Mouse (Mus musculus): ENCODE data around the gene Gria4.
"Not testable (repeated sequence)": the region's sequence is repeated elsewhere in the genome, so short reads cannot be mapped to it uniquely, and the experiment has no call there.

Gria4 gene

DNA sequence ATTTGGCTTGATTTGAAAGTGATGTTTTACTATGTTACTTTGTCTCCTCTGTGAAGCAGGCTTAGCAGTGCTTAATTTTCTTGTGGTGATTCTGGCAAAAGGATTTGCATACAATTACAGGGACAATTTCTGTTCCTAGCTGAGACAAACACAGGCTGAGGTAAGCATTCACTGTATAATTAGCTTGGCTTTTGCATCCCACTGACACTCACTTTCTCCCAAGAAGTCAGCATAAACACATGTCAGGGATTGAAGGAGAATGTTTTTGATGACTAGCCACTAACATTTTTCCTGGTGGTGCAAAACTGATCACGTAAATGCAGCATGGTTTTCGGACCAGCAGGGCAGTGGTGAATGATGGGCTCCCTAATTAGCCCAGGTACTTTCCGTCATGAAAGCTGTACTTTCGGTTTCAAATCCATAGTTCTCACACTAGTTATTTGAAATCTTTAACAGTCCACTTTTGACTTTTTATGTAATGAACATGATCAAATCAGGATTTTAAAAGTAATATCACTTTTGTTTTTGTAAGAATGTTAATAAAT lies 240.5 kb downstream of the Gria4 start:
- no peak for DNase-seq (ENCODE audit: low spot score)

DNA sequence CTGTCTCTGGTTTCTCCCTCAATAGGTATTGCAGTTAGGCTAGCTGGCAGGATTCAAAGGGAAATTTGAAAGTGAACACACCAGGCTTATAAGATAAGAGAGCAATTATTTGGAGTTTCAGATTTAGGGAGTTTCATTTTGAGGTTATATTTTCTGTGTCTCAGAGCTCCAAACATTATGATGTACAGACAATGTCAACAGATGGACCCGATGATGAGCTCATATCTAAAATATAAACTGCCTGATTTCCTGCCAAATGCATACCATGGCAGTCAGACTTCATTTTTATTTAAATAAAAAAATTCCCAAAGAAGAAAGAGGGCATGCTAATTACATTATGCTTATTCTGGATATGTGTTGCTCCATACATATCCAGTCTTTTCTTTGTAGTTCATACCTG lies 256.8 kb downstream of the Gria4 start:
- DNase-seq (ENCODE audit: low spot score), result no peak

DNA sequence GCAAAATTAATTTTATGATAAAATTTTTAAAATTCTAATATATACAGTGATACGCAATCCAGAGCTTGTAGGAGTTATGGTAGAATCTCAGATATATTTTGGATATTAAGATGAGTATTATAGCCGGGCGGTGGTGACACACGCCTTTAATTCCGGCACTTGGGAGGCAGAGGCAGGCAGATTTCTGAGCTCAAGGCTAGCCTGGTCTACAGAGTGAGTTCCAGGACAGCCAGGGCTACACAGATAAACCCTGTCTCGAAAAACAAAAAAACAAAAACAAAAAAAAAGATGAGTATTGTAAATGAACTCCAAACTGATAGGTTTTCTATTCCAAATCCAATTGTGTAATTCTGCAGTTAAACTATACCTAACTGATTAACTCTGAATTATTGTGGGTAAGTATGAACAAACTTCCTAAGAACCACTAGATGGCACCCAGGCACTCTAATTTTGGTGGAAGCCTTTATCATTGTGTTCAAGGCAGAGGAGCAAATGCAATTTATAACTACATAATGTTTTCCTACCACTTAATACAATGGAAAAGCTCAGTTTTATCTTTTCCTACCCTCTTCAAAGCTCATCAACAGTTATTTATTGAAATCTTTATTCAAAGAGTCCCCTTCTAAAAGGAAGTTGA lies 259.4 kb downstream of the Gria4 start:
- DNase-seq (ENCODE audit: low spot score), result no peak

DNA sequence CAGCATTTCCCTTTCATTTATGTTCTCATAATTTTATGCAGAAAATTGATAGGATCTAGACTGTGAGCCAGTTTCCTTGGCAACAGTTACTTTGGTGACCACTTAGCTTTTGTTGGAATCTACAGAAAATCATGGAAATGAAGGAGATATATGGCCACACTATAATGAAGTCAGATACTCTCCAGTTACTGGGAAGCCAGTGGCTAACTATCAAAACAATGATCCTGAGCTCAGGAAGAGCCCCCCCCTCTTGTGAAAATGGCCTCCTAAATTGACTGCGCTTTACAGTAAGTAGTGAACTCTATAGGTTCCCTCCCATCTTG lies 281.5 kb downstream of the Gria4 start:
- peak; percentile 7 for DNase-seq (ENCODE audit: low spot score)

DNA sequence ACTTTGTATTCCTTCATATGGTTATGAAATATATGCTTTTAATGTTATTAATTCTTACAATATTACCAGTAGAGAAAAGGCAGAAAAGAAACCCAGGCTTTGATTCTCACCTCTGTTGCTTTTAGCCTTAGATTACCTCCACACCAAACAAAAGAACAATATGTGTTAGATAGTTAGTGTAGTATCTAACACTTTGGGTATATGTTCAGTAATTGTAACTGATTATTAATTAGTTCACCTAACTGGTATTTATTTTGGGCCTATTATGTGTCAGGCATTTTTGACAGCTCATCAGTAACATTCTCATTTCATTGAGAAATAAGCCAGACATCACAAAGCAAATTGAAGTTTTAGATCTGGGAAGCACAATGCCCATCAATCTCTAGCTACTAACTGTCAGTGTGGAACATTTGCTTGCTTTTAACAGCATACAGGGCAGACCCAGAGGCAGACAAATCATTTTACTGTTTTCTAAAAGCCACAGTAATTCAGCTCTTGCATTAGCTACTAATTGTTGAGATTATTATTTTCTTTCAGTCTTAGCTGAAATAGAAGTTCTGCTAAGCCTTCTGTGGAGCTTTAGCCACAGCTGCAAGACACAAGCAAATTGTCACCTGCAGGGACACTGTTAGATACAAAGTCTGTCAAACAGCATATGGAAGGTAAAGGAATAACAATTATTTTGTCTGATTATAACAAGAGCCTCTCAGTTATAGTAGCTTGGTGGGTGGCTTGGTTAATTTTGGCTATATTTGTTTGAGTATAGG lies 282.1 kb downstream of the Gria4 start:
- DNase-seq (ENCODE audit: low spot score), result peak; percentile 6

DNA sequence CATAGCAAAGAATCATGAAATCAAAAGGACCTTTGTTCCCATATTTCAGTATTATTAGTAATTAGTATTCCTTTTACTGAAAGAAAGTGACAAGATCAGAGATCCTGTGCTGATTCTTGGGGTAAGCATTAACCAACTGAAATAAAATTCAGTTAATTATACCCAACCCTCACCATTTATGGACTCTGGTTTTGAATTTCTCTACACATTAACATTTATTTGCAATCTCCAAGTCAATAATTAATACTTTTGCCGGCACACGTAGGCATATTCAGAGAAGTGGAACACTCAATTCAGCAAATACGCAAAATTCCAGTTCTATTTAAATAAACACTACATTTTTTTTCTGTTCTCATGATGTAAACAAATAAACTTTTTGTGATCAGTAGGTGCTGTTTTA lies 289.9 kb downstream of the Gria4 start:
- DNase-seq (ENCODE audit: low spot score), result no peak

DNA sequence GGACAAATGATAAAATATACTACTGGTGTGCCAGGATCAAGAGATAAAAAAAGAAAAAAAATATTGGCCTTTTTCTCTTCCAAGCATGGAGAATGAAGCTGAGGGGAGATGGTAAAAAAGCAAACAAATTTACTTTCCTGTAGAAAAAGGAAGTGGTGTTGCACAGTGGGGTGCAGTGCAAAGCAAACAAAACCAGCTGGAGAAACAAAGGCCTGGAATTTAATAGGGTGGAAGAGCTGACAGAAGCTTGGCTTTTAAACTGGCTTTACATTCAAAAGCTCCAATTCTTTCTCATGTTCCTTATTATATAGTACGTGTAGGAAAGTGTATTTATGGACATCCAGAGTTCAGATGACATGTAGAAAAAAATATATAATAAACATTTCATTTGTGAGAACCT lies 290.9 kb downstream of the Gria4 start:
- DNase-seq (ENCODE audit: low spot score), result no peak

DNA sequence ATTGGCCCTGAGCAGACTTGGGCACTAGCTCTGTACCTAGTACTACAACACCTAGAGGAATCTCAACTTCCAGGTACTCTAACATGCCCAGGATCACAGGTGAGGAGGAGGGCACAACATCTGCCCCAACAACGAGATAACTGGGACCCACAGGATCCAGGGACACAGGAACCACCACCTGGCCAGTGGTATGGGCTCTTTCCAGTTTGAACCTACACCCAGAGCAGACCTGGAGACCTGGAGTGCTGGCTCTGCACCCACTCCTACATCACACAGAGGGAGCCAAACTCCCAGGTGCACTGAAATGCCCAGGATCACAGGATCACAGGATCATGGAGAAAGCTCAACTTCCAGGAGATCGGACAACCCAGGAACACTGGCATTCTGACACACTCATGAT lies 309.6 kb downstream of the Gria4 start:
- no peak for DNase-seq (ENCODE audit: low spot score)

DNA sequence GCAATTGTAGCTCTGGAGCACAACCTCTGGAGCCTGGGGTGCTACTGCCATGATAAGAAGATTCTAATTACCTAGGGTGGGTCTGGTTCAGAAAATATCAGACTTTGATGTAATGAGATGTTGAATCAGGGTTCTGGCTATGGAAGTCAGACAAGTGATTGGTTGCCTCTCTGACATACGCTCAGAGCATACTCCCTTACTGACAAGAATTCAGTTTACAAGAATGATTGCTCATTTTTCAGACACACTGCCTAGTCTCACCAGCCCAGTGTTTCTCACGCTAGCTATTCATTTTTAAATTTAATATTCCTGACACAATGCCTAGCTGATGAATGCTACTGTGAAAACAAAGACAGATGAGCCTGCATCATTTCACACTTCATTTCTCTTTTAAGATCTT lies 311.5 kb downstream of the Gria4 start:
- no peak for DNase-seq (ENCODE audit: low spot score)

DNA sequence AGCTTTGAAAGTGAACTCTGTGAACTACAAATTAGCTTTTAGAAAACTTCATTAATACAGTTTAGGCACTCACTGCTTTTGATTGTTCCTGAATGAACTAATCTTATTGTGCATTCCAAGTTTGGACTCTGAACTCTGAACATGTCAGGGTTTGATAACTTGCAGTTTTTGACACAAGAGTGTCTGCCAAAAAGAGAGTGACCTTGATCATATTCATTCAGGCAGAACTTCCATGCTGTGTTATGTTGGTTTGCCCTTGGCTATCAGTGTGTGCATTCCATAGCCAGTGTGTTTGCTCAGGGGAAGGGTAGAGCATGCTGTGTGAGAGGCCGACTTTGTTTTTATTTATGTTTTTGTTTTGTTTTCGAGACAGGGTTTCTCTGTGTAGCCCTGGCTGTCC lies 325.2 kb downstream of the Gria4 start:
- no peak for DNase-seq (ENCODE audit: low spot score)

DNA sequence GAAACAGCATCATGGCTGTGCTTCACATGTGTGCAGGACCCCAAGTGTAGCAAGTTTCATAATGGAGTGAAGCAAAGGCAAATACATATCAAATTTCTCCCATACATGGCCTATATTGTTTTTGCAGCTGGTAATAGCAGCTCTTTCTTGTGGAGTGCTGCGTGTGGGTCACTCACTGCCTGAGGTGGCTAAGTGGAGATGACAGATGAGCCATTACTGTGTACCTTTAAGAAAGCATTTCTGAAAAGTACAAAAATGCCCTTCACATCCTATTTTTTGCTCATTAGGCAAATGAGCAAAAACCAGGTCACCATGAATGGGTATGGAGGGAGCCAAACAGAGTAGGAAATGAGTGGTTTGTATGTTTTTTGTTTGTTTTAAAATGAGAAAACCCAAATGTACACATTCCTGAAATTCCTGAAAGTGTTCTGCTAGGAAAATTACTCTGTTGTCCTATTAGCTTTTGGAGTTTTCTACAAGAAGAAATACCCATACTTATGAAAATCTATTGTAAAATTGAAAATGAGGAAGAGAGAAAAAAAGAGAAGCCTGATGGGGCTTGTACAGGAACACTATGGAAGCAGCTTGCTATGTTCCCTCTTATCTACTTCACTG lies 336.5 kb downstream of the Gria4 start:
- no peak for DNase-seq (ENCODE audit: low spot score)

DNA sequence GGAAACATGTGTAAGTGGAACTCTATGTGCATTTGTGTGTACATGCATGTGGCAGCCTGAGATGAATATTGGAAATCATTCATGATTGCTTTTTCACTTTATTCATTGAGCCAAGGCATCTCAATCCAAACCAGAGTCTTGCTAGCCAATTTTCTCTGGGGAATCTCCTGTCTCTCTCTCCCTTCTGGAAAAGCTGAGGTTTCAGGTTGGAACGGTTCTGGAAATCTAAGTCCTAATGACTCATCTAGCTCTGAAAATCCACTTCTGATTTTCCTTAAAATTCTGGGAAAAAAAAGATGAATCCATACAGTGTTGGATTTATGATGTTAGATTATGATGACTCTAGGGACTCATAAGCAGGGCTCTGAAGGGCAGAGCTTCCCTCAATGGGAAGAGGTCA lies 337.8 kb downstream of the Gria4 start:
- DNase-seq (ENCODE audit: low spot score), result no peak

DNA sequence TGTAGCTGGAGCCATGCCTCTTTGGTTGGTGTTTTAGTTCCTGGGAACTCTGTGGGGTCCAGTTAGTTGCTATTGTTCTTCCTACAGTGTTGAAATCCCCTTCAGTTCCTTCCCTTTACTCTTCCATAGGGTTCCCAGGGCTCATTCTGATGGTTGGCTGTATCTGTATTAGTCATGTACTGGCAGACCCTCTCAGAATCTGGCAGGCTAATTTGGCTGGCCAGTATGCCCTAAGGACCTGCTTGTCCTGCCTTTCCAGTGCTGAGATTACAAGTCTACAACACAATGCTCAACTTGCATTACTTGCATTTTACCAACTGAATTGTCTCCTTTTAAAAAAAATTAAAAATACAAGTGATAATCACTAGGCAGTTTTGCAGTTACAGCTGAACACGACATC lies 338.4 kb downstream of the Gria4 start:
- DNase-seq (ENCODE audit: low spot score), result no peak

DNA sequence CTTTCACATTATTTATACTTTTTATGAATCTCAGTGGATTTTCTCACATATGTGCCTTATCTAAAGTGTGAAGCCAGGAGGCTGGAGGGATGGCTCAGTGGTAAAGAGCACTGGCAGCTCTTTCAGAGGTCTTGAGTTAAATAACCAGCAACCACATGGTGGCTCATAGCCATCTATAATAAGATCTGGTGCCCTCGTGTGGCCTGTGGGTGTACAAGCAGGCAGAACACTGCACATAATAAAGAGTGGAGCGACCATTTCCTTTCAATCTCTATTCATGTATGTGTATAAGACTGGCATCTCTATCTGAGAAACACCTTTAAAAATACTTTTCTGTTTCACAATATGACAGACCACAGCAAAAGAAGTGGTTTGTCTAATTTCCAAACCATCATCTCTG lies 353.1 kb downstream of the Gria4 start:
- DNase-seq (ENCODE audit: low spot score), result no peak

DNA sequence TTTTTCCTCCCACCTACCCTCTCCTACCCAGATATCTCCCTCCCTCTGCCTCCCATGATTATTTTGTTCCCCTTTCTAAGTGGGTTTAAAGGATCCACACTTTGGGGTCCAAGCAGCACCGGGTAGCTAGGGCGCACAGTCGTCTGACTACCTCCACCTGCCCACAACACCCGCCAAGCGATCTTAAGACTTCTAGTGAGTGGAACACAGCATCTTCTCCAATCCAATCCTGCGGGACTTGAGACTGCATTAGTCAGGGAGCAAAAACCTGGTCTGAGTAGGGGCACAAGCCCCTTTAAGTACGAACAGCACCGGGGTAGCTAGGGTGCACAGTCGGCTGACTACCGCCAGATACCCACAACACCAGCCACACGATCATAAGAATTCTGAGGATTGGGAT lies 395.2 kb downstream of the Gria4 start:
- DNase-seq (ENCODE audit: low spot score), result not testable (repeated sequence)

DNA sequence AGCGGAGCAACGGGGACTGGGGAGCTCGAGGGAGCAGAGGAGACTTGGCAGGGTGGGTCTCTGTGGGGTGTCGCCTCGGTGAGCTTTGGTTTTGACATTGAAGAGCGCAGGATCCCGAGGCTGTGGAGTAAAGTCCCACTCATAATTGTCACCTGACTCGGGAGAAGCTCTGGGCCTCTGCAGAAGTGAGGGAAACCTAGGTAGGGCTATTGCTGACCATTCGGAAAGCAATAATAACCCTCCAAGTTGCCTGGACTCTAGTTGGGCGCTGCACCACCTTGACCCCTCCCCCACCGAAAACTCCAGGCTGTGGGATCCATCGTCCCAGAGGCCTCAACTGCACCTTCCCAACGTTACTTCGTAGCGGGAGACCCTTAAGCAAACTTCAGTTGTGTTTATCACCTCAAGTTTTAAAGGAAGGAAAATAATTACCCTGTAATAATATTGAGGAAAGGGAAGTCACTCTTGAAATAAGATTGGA lies 419.4 kb downstream of the Gria4 start:
- no peak for DNase-seq (ENCODE audit: low spot score)

DNA sequence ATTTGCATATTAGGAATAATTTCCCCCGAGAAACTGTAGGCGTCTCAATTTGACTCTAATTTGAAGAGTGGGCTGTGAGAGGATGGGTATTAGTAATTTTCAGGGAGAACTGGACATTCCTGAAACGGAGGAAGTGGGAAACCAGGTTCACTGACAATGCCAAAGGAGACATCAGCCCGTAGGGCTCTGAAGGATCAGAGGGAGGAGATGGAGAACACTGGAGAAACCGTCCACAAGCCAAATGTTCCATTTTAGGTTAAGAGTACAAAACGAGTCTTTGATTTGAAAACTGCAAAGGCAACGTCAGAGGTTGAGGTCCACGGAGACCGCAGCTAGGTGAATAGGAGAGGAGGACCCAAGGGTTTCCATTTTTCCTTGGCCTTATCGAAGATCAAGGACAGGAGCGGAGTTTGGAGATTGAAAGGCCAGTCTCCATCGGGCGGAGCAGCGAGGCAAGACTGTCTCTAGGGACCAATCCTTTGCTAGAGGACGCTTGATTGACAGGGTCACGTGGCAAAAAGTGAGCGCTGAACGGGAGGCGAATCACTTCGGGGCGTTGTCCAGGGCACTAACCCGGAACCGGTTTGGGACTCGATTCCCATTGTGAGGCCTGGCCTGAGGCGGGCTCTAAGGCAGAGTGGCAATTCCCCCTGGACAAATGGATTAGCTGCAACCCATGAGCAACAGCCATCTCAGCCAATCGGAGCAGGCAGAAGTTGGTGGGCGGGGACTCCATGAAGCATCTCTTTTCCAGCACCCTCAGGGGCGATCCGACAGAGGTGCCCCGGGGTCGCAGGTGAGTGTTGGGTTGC lies 420.0 kb downstream of the Gria4 start, which contains the start of gene Msantd4:
Gene Msantd4, plus strand, starts transcription at position 735 of the 812 bp plus-strand sequence.
- DNase-seq (ENCODE audit: low spot score), result peak; percentile 99
